ENCODE assay signal across 9 mouse cellular contexts in the genomic region with DNA sequence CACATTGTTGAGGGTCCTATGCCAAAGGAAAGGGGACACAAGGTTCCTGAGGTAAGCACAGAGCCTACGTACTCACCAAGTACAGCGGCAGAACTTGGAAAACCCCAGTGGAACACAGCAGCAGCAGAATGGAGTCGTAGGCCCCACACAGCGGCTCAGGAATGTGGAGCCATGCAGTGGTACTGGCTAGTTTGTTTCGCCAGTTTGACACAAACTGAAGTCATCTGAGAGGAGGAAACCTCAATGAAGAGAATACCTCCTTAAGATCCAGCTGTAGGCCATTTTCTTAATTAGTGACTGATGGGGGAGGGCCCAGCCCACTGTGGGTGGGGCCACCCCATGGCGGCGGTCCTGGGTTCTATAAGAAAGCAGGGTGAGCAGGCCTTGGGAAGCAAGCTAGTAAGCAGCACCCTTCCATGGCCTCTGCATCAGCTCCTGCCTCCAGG. TPM values are rescaled to one million over a fixed set of nuclear protein-coding genes. Genes with fewer than 3 reads are reported as not detected.
DNase-seq lines count a peak whose midpoint lies in the region; ATAC-seq and TF ChIP-seq lines count a peak whose summit lies in the region.
"Had no signal": no experiment of that assay in that cellular context is flagged by ENCODE, and none has a peak within 500 bp of the region (broad histone marks: within the 10 kb centered on the region; RNA-seq: fewer than 3 reads in every experiment).

No protein-coding gene starts in this region.

- TF ChIP-seq CTCF in lung, embryonic 14.5 days (IDR thresholded peaks at IDR 0.05; ENCODE audit: low read depth): no peak
- TF ChIP-seq CTCF in bone marrow, adult 2 months (IDR thresholded peaks at IDR 0.05; ENCODE audit: control insufficient read depth, insufficient read depth, low read length): no peak

- no peaks in the 10 kb centered on the region for H3K27me3 ChIP-seq in lung, embryonic 14.5 days (ENCODE audit: insufficient read depth, low read length)
- H3K27me3 ChIP-seq in liver, embryonic 13.5 days: no peaks in the 10 kb centered on the region

- DNase-seq in heart, adult 11 months: peak; percentile 88
- no peak for DNase-seq in heart, adult 18-20 months
- DNase-seq in lung, embryonic 14.5 days: peak; percentile 33
- DNase-seq in lung, postnatal 10 days: no peak
- DNase-seq in liver, embryonic 13.5 days: no peak
- no peak for DNase-seq in gastrocnemius, postnatal 10 days
- DNase-seq in gastrocnemius, postnatal 14 days: no peak
- DNase-seq: cerebellum, adult 11-12 months had no signal

- peak overlapping the region; percentile 67; the same call in 1 of the 2 replicates for H3K27ac ChIP-seq in lung, embryonic 14.5 days (ENCODE audit: low read depth)
- peak overlapping the region; percentile 73 for H3K27ac ChIP-seq in bone marrow, adult 2 months (ENCODE audit: control insufficient read depth, insufficient read depth, low read depth, low read length, poor library complexity)
- H3K27ac ChIP-seq in liver, embryonic 13.5 days: peak overlapping the region; percentile 76

- H3K4me1 ChIP-seq in lung, embryonic 14.5 days (ENCODE audit: insufficient read depth): peaks cover 14% of the 10 kb centered on the region
- H3K4me1 ChIP-seq in bone marrow, adult 2 months (ENCODE audit: control insufficient read depth, insufficient read depth, low read length): peaks cover 5% of the 10 kb centered on the region; the same call in 1 of the 2 replicates
- peaks cover 55% of the 10 kb centered on the region for H3K4me1 ChIP-seq in liver, embryonic 13.5 days (replicated peaks)

- intact Hi-C loops in gastrocnemius, postnatal 14 days (cut with DNase I; ENCODE audit: low total_unique reads): no loop called here

- H3K4me2 ChIP-seq in lung, embryonic 14.5 days: peak overlapping the region; percentile 95
- H3K4me2 ChIP-seq in liver, embryonic 13.5 days: peak overlapping the region; percentile 96

- no peak for ATAC-seq in lung, embryonic 14.5 days (ENCODE audit: insufficient read depth)
- no peak for ATAC-seq in liver, embryonic 13.5 days (ENCODE audit: low read depth)

- no peaks in the 10 kb centered on the region for H3K9me3 ChIP-seq in lung, embryonic 14.5 days (ENCODE audit: low read depth, low read length)
- H3K9me3 ChIP-seq in liver, embryonic 13.5 days (replicated peaks): no peaks in the 10 kb centered on the region

- no peak overlapping the region for H3K4me3 ChIP-seq in lung, embryonic 14.5 days (ENCODE audit: low read depth, low read length)
- no peak overlapping the region for H3K4me3 ChIP-seq in bone marrow, adult 2 months (replicated peaks; ENCODE audit: control insufficient read depth, low read depth, low read length)
- H3K4me3 ChIP-seq in liver, embryonic 13.5 days (replicated peaks): peak overlapping the region; percentile 14; the same call in 1 of the 2 replicates

- 51% methylated on average over 7 of the region's 7 CpGs for WGBS in lung, embryonic 14.5 days
- WGBS in bone marrow, adult 2 months: 77% methylated on average over 7 of the region's 7 CpGs
- WGBS in liver, embryonic 13.5 days (ENCODE audit: insufficient replicate concordance): 65% methylated on average over 7 of the region's 7 CpGs

- no peak for TF ChIP-seq POLR2A in bone marrow, adult 2 months (IDR thresholded peaks at IDR 0.05; ENCODE audit: borderline replicate concordance, control insufficient read depth, low read depth, low read length)

- 0 out of 2 replicates have a peak overlapping the region, but pooled peaks have one; percentile 20 for H3K9ac ChIP-seq in lung, embryonic 14.5 days
- peak overlapping the region; percentile 79; the same call in 1 of the 2 replicates for H3K9ac ChIP-seq in liver, embryonic 13.5 days

- no peaks in the 10 kb centered on the region for H3K36me3 ChIP-seq in lung, embryonic 14.5 days (ENCODE audit: insufficient read depth)
- no peaks in the 10 kb centered on the region for H3K36me3 ChIP-seq in liver, embryonic 13.5 days

RNA-seq across cellular contexts. Expression of gene Ggta1, which starts 1.1 kb away (rescaled TPM):
- total RNA-seq in heart, adult 18-20 months (2021): 10 to 100 TPM; 13.6 to 17.0 TPM
- 16.4 and 16.9 TPM in 2 replicates for polyA plus RNA-seq in lung, embryonic 14.5 days (2014; fragmentation: Nextera tagmentation; extraction: Ambion mirVana)
- polyA plus RNA-seq in bone marrow, adult 2 months (2011; ENCODE audit: insufficient read depth, insufficient read length, low replicate concordance, missing spikeins): 7.3 and 16.2 TPM in 2 replicates
- polyA plus RNA-seq in liver, embryonic 13.5 days (2015; fragmentation: Nextera tagmentation; extraction: Ambion mirVana): 7.8 and 9.4 TPM in 2 replicates
- 10 to 100 TPM; 13.2 to 17.0 TPM for total RNA-seq in gastrocnemius, postnatal 10 days (2021)
- total RNA-seq in gastrocnemius, postnatal 14 days (2021): 10 to 100 TPM; 11.1 to 15.6 TPM

Comparison
In these comparisons a context has a peak if more than half of its experiments do, and no peak if none do; other contexts are left out.
1. DNase-seq: peak in heart, adult 11 months (single experiment) and lung, embryonic 14.5 days (single experiment); none in heart, adult 18-20 months (0 of 2), lung, postnatal 10 days (single experiment), liver, embryonic 13.5 days (single experiment), gastrocnemius, postnatal 10 days (single experiment) and gastrocnemius, postnatal 14 days (single experiment).
2. Peak in every context shown above with its lines, with median percentiles within 50 percentile points of each other: H3K27ac ChIP-seq.